Mouse (Mus musculus) CD4-positive, CD25-positive, alpha-beta regulatory T cell, adult 4 months (primary cell): ENCODE data around the gene Hsd17b3. TPM values are rescaled to one million over a fixed set of nuclear protein-coding genes. Genes with fewer than 3 reads are reported as not detected.
"Not testable (repeated sequence)": the region's sequence is repeated elsewhere in the genome, so short reads cannot be mapped to it uniquely, and the experiment has no call there.

ENCODE experiments used
- ATAC-seq: one replicate; pipeline ENCODE4 v1.8.0; 2017
- polyA plus RNA-seq, 2 experiments: library from polyadenylated mRNA; unstranded; fragments of 100-300 nt; shearing (Covaris generic); gene quantifications; one replicate each; pipeline ENCODE4 v1.2.1; 2017

Gene Hsd17b3
- polyA plus RNA-seq, 2 experiments from 2014 or later = not detected

DNA sequence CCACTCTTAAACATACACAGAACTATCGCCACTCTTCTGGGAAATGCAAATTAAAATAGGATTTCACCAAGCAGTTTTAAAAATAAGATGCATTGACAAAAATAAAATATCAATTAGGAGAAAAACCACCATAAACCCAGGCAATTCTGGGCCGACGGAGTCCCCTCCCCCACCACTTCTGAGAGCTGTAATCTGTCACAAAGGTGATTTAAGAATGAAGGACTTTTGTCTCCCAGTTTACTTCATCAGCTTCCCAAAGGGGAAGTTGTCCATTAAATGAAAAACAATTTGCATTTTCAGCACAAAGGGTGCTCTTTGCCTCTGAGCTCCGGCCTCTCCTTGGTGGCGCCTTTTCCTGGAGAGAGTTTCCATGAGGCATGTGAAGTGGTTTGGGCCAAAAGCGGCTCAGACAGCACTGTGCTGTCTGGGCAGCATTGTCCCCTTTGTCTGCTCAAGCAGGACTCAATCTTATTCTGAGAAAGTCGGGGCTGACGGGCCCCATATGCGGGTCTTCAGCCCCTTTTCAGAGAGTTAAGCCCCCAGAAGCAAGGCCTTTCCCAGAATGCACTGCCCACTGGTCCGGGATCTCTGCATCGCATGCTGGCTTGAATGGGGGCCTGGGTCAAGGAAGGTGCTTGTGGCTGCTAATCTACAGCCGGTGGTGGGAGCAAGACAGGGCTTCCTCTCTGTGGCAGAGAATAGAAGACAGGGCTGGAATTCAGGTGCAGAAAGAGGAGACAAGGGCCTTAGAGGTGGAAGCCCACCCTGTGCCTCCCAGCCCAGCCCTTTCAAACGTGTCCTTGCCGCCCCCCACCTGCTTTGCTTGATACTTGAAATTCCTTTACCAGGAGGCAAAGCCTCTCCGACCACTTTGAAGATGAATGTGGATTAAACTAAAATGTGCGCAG lies 7.8 kb downstream of the Hsd17b3 start:
- no peak for ATAC-seq

DNA sequence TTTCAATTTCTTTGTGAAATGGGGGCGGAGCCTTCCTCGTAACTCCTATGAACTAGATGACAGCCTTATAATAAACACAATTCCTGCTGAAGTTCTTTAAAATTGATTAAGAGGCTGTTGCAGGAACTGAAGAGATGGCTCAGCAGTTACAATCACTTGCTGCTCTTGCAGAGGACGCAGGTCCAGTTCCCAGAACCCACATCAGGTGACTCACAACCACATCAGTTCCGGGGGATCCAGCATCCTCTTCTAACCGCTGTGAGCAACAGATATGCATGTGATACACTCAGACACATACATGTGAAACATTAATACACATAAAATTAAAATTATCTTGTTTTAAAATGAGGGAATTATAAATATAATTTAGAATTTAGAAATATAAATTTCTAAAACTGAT lies 11.4 kb downstream of the Hsd17b3 start:
- ATAC-seq = no peak

DNA sequence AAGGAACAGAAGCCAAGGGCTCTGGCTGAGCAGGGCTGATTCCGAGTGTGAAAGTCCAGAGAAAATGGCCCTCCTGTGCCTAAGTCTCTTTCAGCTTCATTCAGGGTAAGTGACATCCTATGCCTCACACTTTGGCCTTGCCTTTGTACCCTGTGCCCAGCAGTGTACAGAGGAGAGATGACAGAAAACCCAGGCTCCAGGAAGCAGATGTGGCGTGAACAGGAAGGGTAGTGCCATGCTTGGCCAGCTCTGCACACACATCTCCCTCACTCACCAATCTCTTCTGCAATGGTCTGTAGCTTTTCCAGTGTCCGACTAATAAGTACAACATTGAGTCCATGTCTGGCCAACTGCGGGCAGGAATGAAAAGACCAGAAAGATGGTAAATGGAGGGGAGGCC lies 13.0 kb downstream of the Hsd17b3 start:
- no peak for ATAC-seq

DNA sequence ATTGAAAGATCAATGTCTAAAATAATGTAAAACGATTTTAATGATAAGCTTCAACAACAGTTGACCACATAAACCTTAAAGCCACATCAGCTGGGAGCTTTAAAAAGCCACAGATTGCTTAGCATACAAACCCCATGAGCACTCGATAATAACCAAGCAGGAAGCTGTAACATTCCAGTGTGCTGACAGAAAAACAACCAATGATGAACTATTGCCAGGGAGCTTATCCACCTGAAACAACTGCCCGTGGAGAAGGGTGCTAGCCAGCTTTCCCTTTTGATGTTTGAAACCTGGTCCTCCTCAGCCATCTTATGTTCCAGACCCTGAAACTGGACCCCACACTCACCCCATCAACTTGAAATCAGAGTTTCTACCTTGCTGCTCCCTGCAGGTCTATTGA lies 22.4 kb downstream of the Hsd17b3 start:
- no peak for ATAC-seq

DNA sequence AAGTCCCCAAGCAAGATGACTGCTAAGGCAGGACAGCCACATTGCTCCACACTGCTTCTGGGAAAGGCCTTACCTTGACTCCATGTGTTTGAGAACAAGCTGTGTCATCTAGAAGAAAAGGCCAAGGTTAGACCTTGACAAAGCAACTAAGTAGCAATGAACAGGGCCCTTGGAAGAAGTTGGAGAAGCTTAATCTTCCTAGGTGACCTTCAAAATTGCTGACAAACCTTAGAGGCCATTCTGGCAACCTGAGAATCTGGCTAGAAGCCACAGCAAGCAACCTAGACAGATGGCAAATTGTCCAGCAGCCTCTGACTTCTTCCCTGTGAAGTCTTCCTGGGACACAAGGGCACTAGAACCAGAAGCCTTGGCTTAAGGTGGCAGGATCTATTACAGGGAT lies 24.8 kb downstream of the Hsd17b3 start:
- ATAC-seq = no peak

DNA sequence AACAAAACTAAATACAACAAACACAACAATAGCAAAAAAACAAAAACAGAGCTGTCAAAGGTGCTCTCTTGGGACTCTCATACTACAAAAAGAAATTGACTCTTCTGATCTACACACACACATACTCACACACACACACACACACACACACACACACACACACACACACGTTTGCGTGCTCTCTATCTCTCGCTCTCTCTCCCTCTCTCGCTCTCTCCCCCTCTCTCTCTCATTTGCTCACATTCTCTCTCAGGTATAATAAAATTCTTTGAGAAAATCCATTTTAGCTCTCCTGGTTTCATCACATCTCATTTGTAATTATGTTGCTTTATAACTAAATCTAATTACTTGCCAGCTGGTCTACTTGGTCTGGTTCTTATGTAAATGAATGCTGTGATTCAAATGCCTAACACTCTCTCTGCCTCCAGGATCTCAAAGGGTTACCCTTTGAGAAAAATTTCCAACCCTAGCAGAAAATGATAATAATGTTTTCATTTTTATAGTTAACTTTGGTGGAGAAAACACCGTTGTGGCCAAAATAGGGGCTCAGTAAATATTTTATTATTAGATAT lies 28.0 kb downstream of the Hsd17b3 start:
- no peak for ATAC-seq

DNA sequence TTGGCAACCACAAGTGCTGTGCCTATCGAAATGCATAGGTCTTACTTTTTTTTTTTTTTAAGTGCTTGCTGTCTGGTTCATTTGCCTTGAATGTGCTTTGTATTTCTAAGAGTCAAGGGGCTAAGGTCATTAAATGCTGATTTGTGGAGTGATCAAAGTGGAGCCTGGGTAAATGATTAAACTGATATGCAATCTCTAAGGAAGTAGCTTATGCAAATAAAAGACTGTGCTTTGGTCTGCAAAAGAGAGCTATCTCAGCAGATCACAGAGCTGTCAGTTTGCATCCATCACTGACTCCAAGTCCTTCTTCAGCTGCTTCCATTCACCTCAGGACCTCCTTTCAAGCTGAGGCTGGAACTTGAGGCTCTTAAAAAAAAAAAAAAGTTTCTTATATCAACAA lies 35.1 kb downstream of the Hsd17b3 start:
- no peak for ATAC-seq

DNA sequence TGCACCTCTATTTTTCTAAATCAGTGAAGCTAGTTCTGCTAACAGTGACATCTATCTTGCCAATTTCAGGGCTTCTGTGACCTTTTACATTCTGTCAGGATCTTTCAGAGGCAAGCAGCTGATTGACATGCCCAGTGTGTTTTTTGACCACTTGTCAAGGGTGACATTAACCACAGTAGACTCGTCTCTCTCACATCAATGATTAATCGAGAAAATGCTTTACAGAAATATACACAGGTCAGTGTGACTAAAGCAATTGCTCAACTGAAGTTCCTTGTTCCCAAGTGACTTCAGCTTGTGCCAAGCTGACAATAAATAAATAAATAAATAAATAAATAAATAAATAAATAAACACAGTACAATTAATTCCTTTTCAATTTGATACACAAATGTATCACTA lies 36.7 kb downstream of the Hsd17b3 start:
- ATAC-seq = not testable (repeated sequence)

DNA sequence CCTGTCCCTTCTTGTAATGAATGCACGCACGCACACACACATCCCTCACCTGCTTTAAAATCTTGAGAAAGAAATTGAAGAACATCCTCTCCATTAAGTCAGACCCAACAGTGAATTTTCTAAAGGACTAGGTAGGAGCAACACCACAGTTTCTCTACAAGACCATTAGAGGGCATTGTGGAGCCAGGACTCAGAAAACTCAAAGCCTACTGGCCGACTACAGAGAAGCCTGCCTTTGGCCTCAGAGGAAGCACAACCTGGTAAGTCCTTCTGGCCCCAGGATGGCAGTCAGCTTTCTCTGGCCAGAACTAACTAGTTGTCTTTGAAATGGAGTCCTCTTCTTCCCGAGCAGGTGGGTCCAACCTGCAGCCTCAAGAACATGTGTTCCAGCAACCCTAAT lies 38.1 kb downstream of the Hsd17b3 start:
- no peak for ATAC-seq

DNA sequence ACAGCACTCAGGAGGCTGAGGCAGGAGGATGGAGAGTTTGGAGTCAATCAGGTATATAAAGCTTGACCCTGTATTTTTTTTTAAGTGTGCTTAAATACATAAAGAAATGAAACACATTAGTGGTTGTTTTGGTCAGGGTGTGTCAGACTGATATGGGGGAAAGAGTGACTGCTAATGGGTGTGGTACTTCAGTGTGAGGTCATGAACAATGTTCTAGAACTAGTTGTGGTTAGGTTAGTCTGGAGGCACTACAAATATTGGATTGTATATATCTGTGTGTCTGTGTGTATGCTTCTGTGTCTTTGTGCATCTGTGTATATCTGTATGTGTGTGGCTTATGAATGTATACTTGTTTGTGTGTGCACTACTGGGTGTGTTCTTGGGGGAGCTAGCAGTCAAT lies 39.5 kb downstream of the Hsd17b3 start:
- no peak for ATAC-seq

DNA sequence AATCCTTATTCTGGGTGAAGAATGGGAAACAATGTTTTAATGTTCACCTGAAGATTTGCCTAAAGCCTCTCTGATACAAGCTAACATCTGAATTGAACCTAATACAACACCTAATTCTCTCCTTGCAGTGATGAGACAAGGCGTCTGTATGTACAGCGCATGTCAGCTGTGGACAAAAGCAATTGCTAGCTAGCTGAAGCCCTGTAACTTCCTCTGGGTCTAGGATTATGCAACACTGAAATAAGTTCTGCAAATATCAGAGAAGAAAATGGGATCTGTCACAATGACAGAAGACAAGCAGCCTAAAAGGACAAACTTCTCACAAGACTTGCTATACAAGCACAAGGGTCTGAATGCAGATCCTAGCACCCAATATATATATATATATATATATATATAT lies 40.6 kb downstream of the Hsd17b3 start:
- ATAC-seq = no peak

DNA sequence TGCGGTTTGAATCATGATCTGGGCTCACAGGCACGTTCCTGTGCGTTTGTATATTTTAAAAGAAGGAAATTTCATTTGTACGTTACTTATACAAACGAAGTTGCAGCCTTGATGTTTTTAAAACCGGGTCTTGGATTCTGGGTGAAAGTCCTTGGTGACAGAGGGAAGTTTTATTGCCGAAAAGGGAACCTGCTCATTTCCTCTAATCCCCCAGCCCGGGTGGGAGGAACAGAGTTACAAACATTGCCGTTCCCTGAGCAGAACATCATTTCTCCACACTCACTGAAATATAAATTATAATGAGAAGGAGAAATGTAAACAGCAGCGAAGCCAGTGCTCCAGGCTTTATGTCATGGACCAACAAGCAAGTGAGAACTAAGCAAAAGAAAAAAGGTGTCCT lies 49.1 kb downstream of the Hsd17b3 start:
- ATAC-seq = no peak

DNA sequence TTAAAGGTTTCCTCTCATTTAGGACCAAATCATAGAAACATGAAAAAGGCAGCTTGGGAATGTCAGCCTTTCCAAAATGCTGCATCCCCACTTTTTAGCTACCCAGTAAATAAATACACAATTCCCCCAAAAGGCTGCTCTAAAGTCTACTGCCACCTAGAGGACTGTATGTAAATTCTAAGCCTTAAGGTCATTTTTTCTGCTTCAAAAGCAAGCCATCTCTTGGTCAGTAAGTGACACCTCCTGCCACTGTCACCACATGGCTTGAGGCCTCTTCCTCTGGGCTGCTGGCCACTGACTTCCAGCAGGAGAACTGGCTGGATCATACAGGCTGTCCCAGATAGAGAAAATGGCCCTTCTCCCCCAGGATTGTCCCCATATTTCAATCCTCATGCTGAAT lies 50.9 kb downstream of the Hsd17b3 start:
- no peak for ATAC-seq

DNA sequence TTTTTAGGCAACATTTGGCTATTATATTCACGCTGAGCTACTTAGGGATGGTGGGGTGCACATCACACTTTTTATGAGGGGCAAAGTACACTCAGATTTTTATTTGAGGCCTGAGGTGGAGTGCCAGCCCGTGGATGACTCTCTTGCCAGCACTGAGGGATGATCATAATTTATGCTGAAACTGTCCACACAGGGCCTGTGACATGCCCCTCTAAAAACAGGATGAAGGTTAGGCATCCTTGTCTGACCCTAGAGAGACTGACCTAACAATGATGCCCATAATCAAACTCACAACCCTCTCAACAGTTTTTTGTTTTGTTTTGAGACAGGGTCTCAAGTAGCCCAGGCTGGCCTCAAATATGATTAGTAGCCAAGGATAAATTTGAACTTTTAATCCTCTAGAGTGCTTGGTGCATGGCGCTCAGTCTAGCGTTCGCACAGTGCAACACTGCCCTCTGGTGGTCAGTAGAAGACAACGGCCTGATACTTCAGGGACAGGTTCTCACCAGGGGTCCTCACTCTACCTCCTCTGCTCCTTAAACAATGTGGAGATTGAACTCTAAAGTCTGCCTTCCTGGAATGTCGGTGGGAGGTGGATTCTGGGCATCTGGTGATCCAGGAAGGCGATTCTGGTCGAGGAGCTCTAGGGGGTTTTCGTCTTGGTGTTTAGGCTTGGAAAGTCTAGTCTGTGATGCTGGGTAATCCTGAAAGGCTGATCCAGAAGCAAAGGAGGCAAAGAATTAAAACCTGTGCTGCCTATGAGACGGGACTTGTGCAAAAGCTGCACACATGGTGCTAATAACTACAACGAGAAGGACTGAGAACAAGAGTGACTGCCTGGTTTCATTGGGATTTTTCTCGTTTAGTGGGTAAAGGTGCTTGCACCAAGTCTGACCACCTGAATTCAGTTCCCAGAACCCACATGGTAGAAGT lies 52.7 kb downstream of the Hsd17b3 start:
- peak; percentile 81 for ATAC-seq

DNA sequence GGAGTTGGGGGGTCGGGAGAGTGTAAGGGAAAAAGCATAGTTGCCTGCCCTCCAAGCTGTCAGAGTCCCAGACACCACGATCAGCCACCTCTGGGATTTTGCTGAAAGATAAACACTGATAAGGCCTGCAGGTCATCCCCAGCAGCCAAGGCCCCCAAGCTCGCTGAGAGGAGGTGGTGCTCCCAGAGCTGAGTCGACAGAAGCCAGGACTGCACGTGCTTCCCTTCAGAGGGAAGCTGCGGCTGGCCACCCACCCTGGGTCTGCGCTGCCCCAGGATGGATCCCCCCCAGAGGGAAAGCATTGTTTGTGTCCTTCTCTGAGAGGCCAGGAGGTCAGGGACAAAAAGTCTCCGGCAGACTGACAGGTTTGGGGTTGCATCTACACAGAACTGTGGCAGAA lies 54.0 kb downstream of the Hsd17b3 start:
- no peak for ATAC-seq

DNA sequence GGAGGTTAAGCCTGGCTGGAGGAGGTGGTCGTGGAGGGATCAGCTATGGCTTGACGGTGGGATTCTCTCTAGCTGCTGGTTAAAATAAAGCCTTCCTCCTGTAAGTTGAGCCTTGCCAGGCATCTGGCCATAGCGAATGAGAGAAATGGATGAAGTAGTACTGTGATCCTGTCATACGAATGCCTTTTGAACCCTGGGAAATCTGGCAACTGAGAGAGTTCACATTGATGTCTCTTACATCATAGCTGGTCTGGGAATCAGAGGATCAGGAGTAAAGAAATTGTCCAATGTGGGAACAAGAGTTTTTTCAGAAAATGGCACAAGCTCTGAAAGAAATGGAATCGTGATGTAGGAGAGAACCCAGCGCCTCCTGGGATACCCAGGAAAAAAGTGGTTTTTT lies 55.1 kb downstream of the Hsd17b3 start:
- ATAC-seq = no peak

DNA sequence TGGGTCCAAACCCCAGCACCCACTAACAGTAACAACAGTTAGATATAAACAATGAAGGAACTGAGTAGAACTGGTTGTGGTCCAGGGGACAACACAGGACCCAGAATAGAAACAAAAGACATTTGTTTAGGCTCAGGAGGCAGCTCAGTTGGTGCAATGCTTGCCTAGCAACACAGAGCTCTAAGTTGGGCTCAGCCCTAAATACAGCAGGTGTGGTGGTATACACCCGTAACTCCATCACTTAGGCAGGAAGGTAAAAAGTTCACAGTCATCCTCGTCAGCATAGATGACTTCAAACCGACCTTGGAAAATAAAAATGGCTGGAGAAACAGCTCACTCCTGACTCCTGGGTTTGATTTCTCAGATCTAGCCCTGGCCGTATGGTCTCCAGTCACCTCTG lies 55.8 kb downstream of the Hsd17b3 start:
- no peak for ATAC-seq

DNA sequence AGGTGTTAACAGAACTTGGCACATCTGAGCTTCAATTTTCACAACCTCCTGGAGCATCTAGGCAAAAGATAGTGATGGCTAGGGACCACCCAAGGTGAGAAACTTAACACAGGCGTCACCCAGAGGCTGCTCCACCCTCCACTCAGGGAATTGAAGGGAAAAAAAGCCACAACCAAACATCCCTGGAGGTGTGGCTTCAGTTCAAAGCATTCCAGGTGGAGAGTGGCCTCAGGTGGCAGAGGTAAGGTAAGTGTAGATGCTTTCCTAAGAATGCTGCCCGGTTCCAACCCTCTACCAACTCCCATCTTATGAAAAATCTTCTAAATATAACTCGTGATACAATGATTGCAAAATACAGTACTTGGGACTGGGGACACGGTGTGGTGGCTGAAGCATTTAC lies 57.8 kb downstream of the Hsd17b3 start:
- no peak for ATAC-seq

DNA sequence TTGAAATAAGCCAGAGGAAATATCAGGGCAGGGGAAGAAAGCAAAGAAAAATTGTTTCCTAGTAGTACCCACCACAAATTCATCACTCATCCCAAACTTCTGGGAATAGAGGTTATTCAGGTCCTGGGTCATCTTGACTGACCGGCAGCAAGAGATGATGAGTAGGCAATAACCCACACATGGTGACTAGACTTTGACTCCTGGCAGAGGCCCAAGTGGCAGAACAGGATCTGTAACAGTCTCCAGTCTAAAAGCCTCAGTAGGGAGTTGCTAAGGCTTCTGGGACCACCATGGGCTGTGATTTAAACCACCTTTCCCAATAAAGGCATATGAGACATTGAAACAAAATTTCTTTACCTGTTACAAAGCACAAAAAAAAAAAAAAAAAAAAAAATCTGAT lies 58.2 kb downstream of the Hsd17b3 start:
- ATAC-seq = no peak

DNA sequence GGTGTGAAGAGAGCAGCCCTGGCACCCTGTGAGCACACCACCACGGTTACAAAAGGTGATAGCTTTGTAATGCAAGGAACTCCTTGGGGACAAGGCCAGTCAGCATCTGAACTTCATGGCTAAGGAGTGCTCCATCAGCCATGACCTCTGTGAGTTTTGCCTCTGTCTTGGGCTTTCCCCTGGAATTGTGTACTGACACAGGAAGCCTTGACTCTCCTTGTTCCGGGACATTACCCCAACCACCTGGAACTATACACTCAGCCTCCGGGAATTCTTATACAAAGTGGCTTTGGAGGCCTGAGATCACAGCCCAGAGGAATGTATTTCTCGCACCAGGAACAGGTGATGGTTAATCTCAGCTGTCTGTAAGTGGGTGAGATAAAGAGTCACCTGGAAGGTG lies 64.2 kb downstream of the Hsd17b3 start:
- ATAC-seq = no peak

DNA sequence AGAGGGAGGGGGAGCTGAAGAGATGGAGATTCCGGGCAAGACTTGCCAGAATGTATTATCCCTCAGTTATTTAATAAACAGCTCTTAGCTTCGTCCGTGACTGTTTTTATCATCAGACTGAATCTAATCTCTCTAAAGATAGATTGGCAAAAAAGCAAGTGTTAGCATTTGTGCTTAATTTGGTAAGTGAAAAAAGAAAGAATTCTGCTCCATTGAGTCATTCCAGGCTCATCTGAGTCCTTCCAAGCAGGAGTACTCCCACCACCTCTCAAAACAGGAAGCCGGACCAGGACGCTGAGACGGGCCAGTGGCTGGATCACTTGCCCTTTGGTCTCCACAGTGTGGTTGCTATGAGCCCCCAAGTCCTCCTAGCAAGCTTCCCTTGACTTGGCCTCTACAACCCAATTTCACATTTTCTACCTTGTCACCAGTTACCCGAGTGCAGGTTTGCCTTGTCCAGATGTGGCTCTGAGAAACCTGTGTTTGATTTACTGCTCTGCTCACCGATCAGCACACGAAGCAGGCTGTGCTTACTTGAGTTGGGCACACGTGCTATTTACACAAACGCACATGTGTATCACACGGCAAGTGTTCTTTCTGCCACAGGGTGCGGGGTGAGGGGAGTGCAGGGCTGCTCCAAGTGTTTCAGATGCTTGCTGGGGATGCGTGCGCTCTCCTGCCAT lies 66.1 kb downstream of the Hsd17b3 start:
- no peak for ATAC-seq

DNA sequence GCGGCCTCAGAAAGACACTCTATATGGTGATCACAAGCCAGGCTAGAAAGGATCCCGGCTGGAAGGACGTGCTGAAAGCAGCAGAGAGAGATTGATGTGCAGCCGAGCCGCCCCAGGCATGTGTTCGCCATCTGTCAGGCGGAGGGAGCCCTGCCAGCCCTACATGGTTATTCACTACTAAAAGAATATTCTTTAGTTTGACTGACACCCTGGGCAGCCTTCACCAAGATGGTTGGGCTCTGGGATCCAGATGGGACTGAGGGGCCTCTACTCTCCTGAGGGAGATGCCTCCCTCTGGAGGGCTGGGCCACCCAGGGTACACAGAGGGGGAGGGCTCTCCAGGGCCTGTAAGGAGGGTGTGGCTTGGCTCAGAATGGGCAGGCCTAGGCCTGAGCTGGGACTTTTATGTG lies 68.1 kb downstream of the Hsd17b3 start:
- no peak for ATAC-seq
